Mouse (Mus musculus) testis, adult 2 months (tissue): ENCODE measurements around the gene Ppp1r14b.

Experiments used
- CTCF ChIP-seq: fragments of 200-500 bp; IDR thresholded peaks from 2 replicates; pipeline ENCODE4 v1.5.1; 2012; ENCODE audit warnings: low read depth, mild to moderate bottlenecking, inconsistent platforms, low read length, moderate library complexity; ENCODE audit not compliant: control insufficient read depth, insufficient read depth, insufficient replicate concordance
- POLR2A ChIP-seq: fragments of 200-500 bp; IDR thresholded peaks from 2 replicates; pipeline ENCODE4 v1.6.1; 2012; ENCODE audit warnings: low read depth, mild to moderate bottlenecking, inconsistent platforms, low read length, moderate library complexity; ENCODE audit not compliant: control insufficient read depth

DNA sequence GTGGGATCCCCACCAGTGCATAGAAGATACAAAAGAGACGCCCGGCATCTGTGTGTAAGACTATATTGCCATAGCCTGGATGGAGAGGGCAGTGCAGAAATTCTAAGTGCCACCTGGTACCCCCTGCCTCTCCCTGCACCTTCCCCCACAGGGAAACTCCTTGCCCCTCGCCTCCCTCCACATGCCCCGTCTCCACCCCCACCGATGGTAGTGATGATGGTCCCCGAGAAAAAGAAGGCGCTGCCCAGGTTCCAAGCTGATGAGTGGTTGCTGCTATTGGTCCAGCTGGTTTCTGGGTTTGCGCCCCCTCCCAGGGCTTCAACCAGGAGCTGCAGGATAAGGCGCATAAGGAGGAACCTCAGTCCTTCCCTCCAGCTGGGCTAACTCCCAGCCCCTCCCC lies 46.7 kb upstream of the Ppp1r14b start:
- no peak for TF ChIP-seq POLR2A
- TF ChIP-seq CTCF: no peak
